Mouse (Mus musculus) right cerebral cortex, postnatal 25 days (tissue): ENCODE measurements around the gene Lmo7.

Source experiments
- DNase-seq: peaks from one replicate; pipeline ENCODE4 v3.0.0; 2022

The Lmo7 gene

GRCm38 (mm10) chr14:101781219-101781618 is 51.5 kb downstream of the Lmo7 start:
- DNase-seq, result no peak

GRCm38 (mm10) chr14:101781943-101782510 is 52.3 kb downstream of the Lmo7 start:
- no peak for DNase-seq

GRCm38 (mm10) chr14:101784315-101784945 is 54.7 kb downstream of the Lmo7 start:
- DNase-seq, result no peak

- no peak for DNase-seq
These were observed 58.1 kb downstream of the Lmo7 start for GRCm38 (mm10) chr14:101787903-101788302.

GRCm38 (mm10) chr14:101788475-101788874 is 58.7 kb downstream of the Lmo7 start:
- no peak for DNase-seq

GRCm38 (mm10) chr14:101794553-101795177 is 64.9 kb downstream of the Lmo7 start:
- DNase-seq, result no peak

- DNase-seq, result no peak
These were observed 68.3 kb downstream of the Lmo7 start for GRCm38 (mm10) chr14:101797930-101798500.

- no peak for DNase-seq
These were observed 69.0 kb downstream of the Lmo7 start for GRCm38 (mm10) chr14:101798766-101799165.

- DNase-seq, result no peak
These were observed 71.9 kb downstream of the Lmo7 start for GRCm38 (mm10) chr14:101801674-101802073.

GRCm38 (mm10) chr14:101804119-101804518 is 74.4 kb downstream of the Lmo7 start:
- no peak for DNase-seq

GRCm38 (mm10) chr14:101804562-101805327 is 75.0 kb downstream of the Lmo7 start:
- no peak for DNase-seq

GRCm38 (mm10) chr14:101805328-101805697 is 75.6 kb downstream of the Lmo7 start:
- no peak for DNase-seq

- DNase-seq, result no peak
These were observed 76.3 kb downstream of the Lmo7 start for GRCm38 (mm10) chr14:101806058-101806457.

- DNase-seq, result no peak
These were observed 76.8 kb downstream of the Lmo7 start for GRCm38 (mm10) chr14:101806607-101807006.

GRCm38 (mm10) chr14:101816450-101816849 is 86.7 kb downstream of the Lmo7 start:
- no peak for DNase-seq

- no peak for DNase-seq
These were observed 92.6 kb downstream of the Lmo7 start for GRCm38 (mm10) chr14:101822390-101822789.

- no peak for DNase-seq
These were observed 93.1 kb downstream of the Lmo7 start for GRCm38 (mm10) chr14:101822871-101823270.

- DNase-seq, result no peak
These were observed 99.9 kb downstream of the Lmo7 start for GRCm38 (mm10) chr14:101829676-101830075.

GRCm38 (mm10) chr14:101830116-101830515 is 100.4 kb downstream of the Lmo7 start:
- DNase-seq, result no peak

GRCm38 (mm10) chr14:101834109-101834508 is 104.4 kb downstream of the Lmo7 start:
- no peak for DNase-seq

- no peak for DNase-seq
These were observed 106.6 kb downstream of the Lmo7 start for GRCm38 (mm10) chr14:101836401-101836800.

- no peak for DNase-seq
These were observed 107.4 kb downstream of the Lmo7 start for GRCm38 (mm10) chr14:101837176-101837575.

GRCm38 (mm10) chr14:101838231-101838839 is 108.6 kb downstream of the Lmo7 start:
- DNase-seq, result peak; percentile 39
